Mouse (Mus musculus): ENCODE measurements around the gene Ezh1. TPM values are rescaled to one million over a fixed set of nuclear protein-coding genes. Genes with fewer than 3 reads are reported as not detected.

Ezh1 gene
- polyA plus RNA-seq, 1 experiment from 2014 or later: 26.1 TPM

- no peak overlapping the region for H3K4me3 ChIP-seq (replicated peaks)
- H3K27me3 ChIP-seq (replicated peaks): no peaks in the 10 kb centered on the region
- H3K36me3 ChIP-seq: peaks cover 42% of the 10 kb centered on the region
- no peaks in the 10 kb centered on the region for H3K9me3 ChIP-seq (replicated peaks)
- H3K4me2 ChIP-seq: no peak overlapping the region
- no peak overlapping the region for H3K27ac ChIP-seq (replicated peaks)
- H3K9ac ChIP-seq (replicated peaks): no peak overlapping the region
- no peak for ATAC-seq (ENCODE audit: low FRiP score)
- 84% methylated on average over 11 of the region's 11 CpGs for WGBS
- peaks cover 34% of the 10 kb centered on the region for H3K4me1 ChIP-seq
These were observed 38.0 kb downstream of the Ezh1 start for GRCm38 (mm10) chr11:101188166-101188805.

DNA sequence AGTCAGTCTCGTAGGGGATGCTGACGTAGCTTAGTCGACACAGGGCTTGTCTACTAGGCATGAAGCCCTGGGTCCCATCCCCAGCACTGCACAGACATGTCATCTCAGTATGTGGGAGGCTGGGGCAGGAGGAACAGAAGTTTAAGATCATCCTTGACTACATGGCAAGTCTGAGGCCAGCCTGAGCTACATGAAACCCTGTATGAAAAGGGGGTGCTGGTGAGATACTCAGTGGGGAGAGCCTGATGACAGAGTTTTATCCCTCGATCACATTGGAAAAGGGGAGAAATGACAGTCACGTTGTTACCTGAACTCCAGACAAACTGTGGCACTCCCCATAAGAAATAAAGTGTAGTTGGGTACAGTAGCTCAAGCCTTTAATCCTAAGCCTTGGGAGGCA lies 38.7 kb downstream of the Ezh1 start:
- no peak overlapping the region for H3K4me3 ChIP-seq (replicated peaks)
- no peak for ATAC-seq (ENCODE audit: low FRiP score)
- peaks cover 34% of the 10 kb centered on the region for H3K4me1 ChIP-seq
- WGBS: 95% methylated on average over 5 of the region's 5 CpGs
- no peak overlapping the region for H3K4me2 ChIP-seq
- peaks cover 3% of the 10 kb centered on the region; the same call in 1 of the 2 replicates for H3K27me3 ChIP-seq (replicated peaks)
- H3K36me3 ChIP-seq: peaks cover 47% of the 10 kb centered on the region
- no peaks in the 10 kb centered on the region for H3K9me3 ChIP-seq (replicated peaks)
- no peak overlapping the region for H3K9ac ChIP-seq (replicated peaks)
- H3K27ac ChIP-seq (replicated peaks): no peak overlapping the region

GRCm38 (mm10) chr11:101186526-101187247 lies 39.6 kb downstream of the Ezh1 start:
- WGBS: 86% methylated on average over 27 of the region's 27 CpGs
- Histone ChIP-seq H3K9me3 (replicated peaks) (no peaks in the 10 kb centered on the region), H3K4me2 (no peak overlapping the region), H3K36me3 (peaks cover 51% of the 10 kb centered on the region), H3K9ac (replicated peaks) (no peak overlapping the region), H3K27me3 (replicated peaks) (peaks cover 6% of the 10 kb centered on the region), H3K27ac (replicated peaks) (no peak overlapping the region), H3K4me1 (peaks cover 31% of the 10 kb centered on the region), H3K4me3 (replicated peaks) (no peak overlapping the region)
- no peak for ATAC-seq (ENCODE audit: low FRiP score)

GRCm38 (mm10) chr11:101185441-101185840 lies 40.8 kb downstream of the Ezh1 start:
- Histone ChIP-seq H3K27ac (replicated peaks) (no peak overlapping the region), H3K4me1 (peaks cover 19% of the 10 kb centered on the region), H3K27me3 (replicated peaks) (peaks cover 7% of the 10 kb centered on the region), H3K9ac (replicated peaks) (no peak overlapping the region), H3K4me2 (no peak overlapping the region), H3K4me3 (replicated peaks) (no peak overlapping the region), H3K9me3 (replicated peaks) (no peaks in the 10 kb centered on the region), H3K36me3 (peaks cover 51% of the 10 kb centered on the region)
- 94% methylated on average over 4 of the region's 4 CpGs for whole genome bisulfite sequencing
- no peak for ATAC-seq (ENCODE audit: low FRiP score)

DNA sequence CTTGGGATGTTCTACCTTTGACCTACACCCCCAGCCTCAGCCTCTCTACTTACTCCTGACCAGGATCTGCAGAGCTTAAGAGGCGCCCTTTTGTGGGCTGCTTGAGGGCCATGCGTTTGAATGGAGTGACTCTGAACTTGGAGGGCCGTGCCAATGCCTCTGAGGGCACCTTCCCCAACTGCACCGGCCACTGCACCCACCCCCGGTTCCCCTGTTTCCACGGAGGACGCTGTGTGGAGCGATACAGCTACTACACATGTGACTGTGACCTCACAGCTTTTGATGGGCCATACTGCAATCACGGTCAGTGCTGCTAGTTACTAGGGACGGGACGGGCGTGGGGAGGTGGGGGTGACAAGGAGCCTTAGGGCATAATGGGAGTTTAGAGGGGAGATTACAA lies 41.3 kb downstream of the Ezh1 start:
- Histone ChIP-seq H3K4me1 (peaks cover 14% of the 10 kb centered on the region), H3K36me3 (peaks cover 51% of the 10 kb centered on the region), H3K9ac (replicated peaks) (no peak overlapping the region), H3K4me3 (replicated peaks) (no peak overlapping the region), H3K27ac (replicated peaks) (no peak overlapping the region), H3K4me2 (no peak overlapping the region), H3K9me3 (replicated peaks) (no peaks in the 10 kb centered on the region), H3K27me3 (replicated peaks) (peaks cover 9% of the 10 kb centered on the region)
- ATAC-seq (ENCODE audit: low FRiP score): no peak
- WGBS: 90% methylated on average over 12 of the region's 12 CpGs

GRCm38 (mm10) chr11:101182771-101183517 lies 43.3 kb downstream of the Ezh1 start:
- Histone ChIP-seq H3K4me2 (no peak overlapping the region), H3K9me3 (replicated peaks) (no peaks in the 10 kb centered on the region), H3K36me3 (peaks cover 48% of the 10 kb centered on the region), H3K4me3 (replicated peaks) (no peak overlapping the region), H3K27me3 (replicated peaks) (peaks cover 22% of the 10 kb centered on the region), H3K27ac (replicated peaks) (no peak overlapping the region), H3K9ac (replicated peaks) (no peak overlapping the region; the same call in 1 of the 2 replicates), H3K4me1 (peaks cover 9% of the 10 kb centered on the region)
- 84% methylated on average over 14 of the region's 14 CpGs for WGBS
- ATAC-seq (ENCODE audit: low FRiP score): no peak

DNA sequence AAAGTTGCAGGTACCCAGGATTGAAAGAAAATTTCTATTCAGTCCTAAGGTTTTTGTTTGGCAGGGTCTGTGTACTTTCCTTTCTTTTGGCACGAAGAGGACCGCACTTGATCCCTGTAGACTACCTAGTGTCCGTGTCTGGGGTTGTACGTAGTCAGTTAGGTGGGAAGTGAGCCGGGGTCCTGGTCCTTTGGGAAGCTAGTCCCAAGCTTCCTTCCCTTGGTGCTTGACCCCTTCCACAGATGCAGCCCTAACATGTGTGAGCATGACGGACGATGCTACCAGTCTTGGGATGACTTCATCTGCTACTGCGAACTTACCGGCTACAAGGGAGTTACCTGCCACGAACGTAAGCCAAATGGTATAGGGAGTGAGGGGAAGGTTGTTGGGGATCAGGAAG lies 44.3 kb downstream of the Ezh1 start:
- H3K36me3 ChIP-seq: peaks cover 42% of the 10 kb centered on the region
- H3K27ac ChIP-seq (replicated peaks): no peak overlapping the region
- H3K27me3 ChIP-seq (replicated peaks): peaks cover 32% of the 10 kb centered on the region
- no peak overlapping the region for H3K4me3 ChIP-seq (replicated peaks)
- no peaks in the 10 kb centered on the region for H3K9me3 ChIP-seq (replicated peaks)
- no peak overlapping the region for H3K9ac ChIP-seq (replicated peaks)
- 93% methylated on average over 11 of the region's 11 CpGs for WGBS
- H3K4me1 ChIP-seq: peaks cover 19% of the 10 kb centered on the region
- no peak overlapping the region for H3K4me2 ChIP-seq
- ATAC-seq (ENCODE audit: low FRiP score): no peak

DNA sequence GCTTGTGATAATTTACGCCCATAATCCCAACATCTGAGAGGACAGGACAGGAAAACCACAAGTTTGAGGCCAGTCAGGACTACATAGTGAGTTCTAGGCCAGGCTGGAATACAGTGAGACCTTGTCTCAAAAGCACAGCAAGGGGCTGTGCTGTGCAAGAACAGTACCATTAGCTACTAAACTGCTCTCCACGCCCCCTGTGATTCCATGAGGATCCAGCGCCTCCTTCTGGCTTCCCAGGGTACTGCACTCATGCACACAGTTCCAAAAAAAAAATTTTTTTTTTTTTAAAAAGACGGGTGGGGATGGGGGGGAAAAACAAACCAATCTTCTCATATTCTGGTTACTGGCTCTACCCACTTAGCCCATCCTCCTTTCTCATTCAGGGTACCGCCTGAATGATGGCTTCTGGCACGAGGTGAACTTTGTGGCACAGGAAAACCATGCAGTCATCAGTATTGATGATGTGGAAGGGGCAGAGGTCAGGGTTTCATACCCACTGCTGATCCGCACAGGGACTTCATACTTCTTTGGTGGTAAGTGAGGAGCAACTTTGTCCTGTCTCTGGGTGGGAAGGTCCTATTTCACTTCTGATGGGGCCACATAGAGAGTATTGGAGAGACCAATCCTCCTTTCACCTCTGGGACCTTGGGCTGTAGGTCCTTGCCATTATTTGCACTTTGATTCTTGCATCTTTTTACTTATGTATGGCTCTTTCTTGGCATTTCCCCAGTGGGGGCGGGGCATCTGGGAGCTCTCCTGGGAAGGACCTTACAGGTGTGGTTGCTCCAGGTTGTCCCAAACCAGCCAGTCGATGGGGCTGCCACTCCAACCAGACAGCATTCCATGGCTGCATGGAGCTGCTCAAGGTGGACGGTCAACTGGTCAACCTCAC lies 45.2 kb downstream of the Ezh1 start:
- Histone ChIP-seq H3K4me2 (no peak overlapping the region), H3K36me3 (peaks cover 34% of the 10 kb centered on the region), H3K27me3 (replicated peaks) (peaks cover 38% of the 10 kb centered on the region), H3K4me1 (peaks cover 26% of the 10 kb centered on the region), H3K9me3 (replicated peaks) (no peaks in the 10 kb centered on the region), H3K27ac (replicated peaks) (no peak overlapping the region), H3K9ac (replicated peaks) (no peak overlapping the region), H3K4me3 (replicated peaks) (no peak overlapping the region)
- ATAC-seq (ENCODE audit: low FRiP score): no peak
- WGBS: 42% methylated on average over 10 of the region's 10 CpGs

DNA sequence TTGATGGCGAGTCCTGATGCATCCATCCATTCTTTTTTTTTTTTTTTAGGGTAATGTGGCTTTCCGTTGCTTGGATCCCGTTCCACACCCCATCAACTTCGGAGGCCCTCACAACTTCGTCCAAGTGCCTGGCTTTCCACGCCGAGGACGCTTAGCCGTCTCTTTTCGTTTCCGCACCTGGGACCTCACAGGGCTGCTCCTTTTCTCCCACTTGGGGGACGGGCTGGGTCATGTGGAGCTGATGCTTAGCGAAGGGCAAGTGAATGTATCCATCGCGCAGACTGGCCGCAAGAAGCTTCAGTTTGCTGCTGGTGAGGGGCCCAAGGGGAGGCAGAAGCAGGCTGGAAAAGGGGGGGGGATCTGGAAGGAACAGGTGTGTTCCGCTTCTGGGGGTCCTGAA lies 46.0 kb downstream of the Ezh1 start:
- Histone ChIP-seq H3K4me2 (no peak overlapping the region), H3K4me1 (peaks cover 31% of the 10 kb centered on the region), H3K36me3 (peaks cover 26% of the 10 kb centered on the region), H3K9me3 (replicated peaks) (no peaks in the 10 kb centered on the region), H3K9ac (replicated peaks) (no peak overlapping the region), H3K27me3 (replicated peaks) (peaks cover 40% of the 10 kb centered on the region), H3K4me3 (replicated peaks) (no peak overlapping the region), H3K27ac (replicated peaks) (no peak overlapping the region)
- no peak for ATAC-seq (ENCODE audit: low FRiP score)
- 72% methylated on average over 17 of the region's 17 CpGs for WGBS

- Histone ChIP-seq H3K27me3 (replicated peaks) (peaks cover 42% of the 10 kb centered on the region), H3K36me3 (peaks cover 22% of the 10 kb centered on the region), H3K9me3 (replicated peaks) (no peaks in the 10 kb centered on the region), H3K4me3 (replicated peaks) (no peak overlapping the region), H3K9ac (replicated peaks) (no peak overlapping the region), H3K4me2 (no peak overlapping the region), H3K27ac (replicated peaks) (no peak overlapping the region), H3K4me1 (peaks cover 41% of the 10 kb centered on the region)
- no peak for ATAC-seq (ENCODE audit: low FRiP score)
- 77% methylated on average over 15 of the region's 15 CpGs for WGBS
These were observed 47.0 kb downstream of the Ezh1 start for GRCm38 (mm10) chr11:101179306-101179705.

Measured in neural tube, embryonic 15.5 days (tissue).